Mouse (Mus musculus) C2C12 (cell line): ENCODE data around the gene Thoc5.

Experiments used
- CEBPB ChIP-seq: IDR thresholded peaks from one replicate; pipeline ENCODE4 v1.6.1; 2011; ENCODE audit warnings: low read depth, mild to moderate bottlenecking, control low read depth, moderate library complexity
- CTCF ChIP-seq: IDR thresholded peaks from one replicate; pipeline ENCODE4 v1.5.1; 2011; ENCODE audit not compliant: control insufficient read depth, insufficient read depth, insufficient read length
- MAX ChIP-seq: IDR thresholded peaks from one replicate; pipeline ENCODE4 v1.6.1; 2011; ENCODE audit warnings: mild to moderate bottlenecking, control low read depth
- MYOD1 ChIP-seq: IDR thresholded peaks from one replicate; pipeline ENCODE4 v1.6.1; 2011; ENCODE audit warnings: low read depth; ENCODE audit not compliant: control insufficient read depth, insufficient read length
- MYOG ChIP-seq: IDR thresholded peaks from one replicate; pipeline ENCODE4 v1.6.1; 2011; ENCODE audit not compliant: control insufficient read depth, insufficient read length; ENCODE audit errors: extremely low read depth
- USF1 ChIP-seq: IDR thresholded peaks from one replicate; pipeline ENCODE4 v1.6.1; 2011; ENCODE audit warnings: low read depth, mild to moderate bottlenecking, control low read depth, moderate library complexity

DNA sequence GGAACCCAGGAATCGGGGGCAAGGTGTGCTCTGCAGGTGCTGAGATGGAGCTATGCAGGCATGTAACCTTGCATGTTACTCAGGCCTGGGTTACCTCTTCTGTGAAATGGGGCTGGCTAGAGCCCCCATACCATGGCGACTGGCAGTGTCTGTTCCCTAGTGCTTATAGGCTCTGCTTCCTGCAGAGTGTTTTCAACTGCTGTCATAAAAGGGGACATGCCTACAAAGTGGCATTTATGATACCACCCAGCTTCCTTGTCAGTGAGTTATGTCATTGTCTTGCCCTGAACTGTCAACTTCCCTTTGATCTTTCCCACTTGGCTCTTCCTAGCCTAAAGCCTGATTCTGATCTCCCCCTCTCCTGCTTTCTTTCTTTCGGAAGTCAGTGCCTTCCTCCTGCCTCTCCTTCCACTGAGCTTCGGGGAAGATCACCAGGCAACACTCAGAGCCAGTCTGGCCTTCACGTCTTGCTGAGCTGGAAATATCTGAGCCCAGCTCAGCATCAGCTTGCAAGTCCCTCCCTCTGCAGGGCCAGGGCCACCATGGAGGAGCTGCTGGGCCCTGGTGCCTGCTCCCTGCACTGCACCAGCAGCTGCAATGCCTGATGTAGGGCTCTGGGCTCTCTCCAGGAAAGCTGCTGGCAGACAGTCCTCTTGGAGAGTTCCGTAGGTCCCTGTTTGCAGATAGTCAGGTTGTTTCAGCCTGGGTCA is 68.1 kb downstream of the Thoc5 start:
- no peak for TF ChIP-seq CTCF
- TF ChIP-seq CEBPB, result no peak
- TF ChIP-seq USF1, result no peak
- no peak for TF ChIP-seq MYOG
- no peak for TF ChIP-seq MYOD1
- TF ChIP-seq MAX, result no peak
